Mouse (Mus musculus) hindbrain, embryonic 11.5 days (tissue): ENCODE data around the gene Tspan5. TPM values are rescaled to one million over a fixed set of nuclear protein-coding genes. Genes with fewer than 3 reads are reported as not detected.
A peak's percentile ranks its signal among the peaks of the same experiment; 100 is the strongest.

ENCODE experiments used
- ATAC-seq: fragments of 200-750 bp; cut with Nextera tagmentation; 2 replicates; pipeline ENCODE4 v1.8.0; 2017; ENCODE audit warnings: mild to moderate bottlenecking, moderate TSS enrichment, moderate library complexity; ENCODE audit not compliant: low FRiP score
- DNase-seq: peaks from one replicate; pipeline ENCODE4 v3.0.0-alpha.2; 2015; ENCODE audit warnings: low spot score
- H3K27ac ChIP-seq: fragments of 300-500 bp; sonication (generic); 2 replicates; pipeline ENCODE4 v1.5.1; 2014; ENCODE audit warnings: mild to moderate bottlenecking, low read depth, low read length
- H3K27me3 ChIP-seq: fragments of 300-500 bp; sonication (generic); 2 replicates; pipeline ENCODE4 v1.6.1; 2014; ENCODE audit warnings: mild to moderate bottlenecking, low read length, moderate library complexity, mixed read lengths; ENCODE audit not compliant: control insufficient read depth, insufficient read depth
- H3K36me3 ChIP-seq: fragments of 300-500 bp; sonication (generic); 2 replicates; pipeline ENCODE4 v1.6.1; 2014; ENCODE audit warnings: mild to moderate bottlenecking, low read length, moderate library complexity, mixed read lengths; ENCODE audit not compliant: control insufficient read depth, insufficient read depth
- H3K4me1 ChIP-seq: fragments of 300-500 bp; sonication (generic); replicated peaks from 2 replicates; pipeline ENCODE4 v1.6.1; 2014; ENCODE audit warnings: low read length, mixed read lengths; ENCODE audit not compliant: control insufficient read depth, insufficient read depth
- H3K4me2 ChIP-seq: fragments of 300-500 bp; sonication (generic); replicated peaks from 2 replicates; pipeline ENCODE4 v1.6.1; 2014; ENCODE audit warnings: mild to moderate bottlenecking, low read depth, low read length
- H3K4me3 ChIP-seq: fragments of 300-500 bp; sonication (generic); 2 replicates; pipeline ENCODE4 v1.5.1; 2014; ENCODE audit warnings: low read depth, low read length
- H3K9ac ChIP-seq: fragments of 300-500 bp; sonication (generic); 2 replicates; pipeline ENCODE4 v1.6.1; 2014; ENCODE audit warnings: low read depth, low read length
- H3K9me3 ChIP-seq: fragments of 300-500 bp; sonication (generic); 2 replicates; pipeline ENCODE4 v1.6.1; 2016; ENCODE audit warnings: low read length; ENCODE audit not compliant: control insufficient read depth
- WGBS: fragments of 180-500 bp; shearing (Covaris S2); extraction: QIAGEN DNeasy Blood & Tissue Kit; methylation state at CpG from one replicate; pipeline ENCODE4 v1.1.7; 2014; 5-methylcytosine and 5-hydroxymethylcytosine counted together
- polyA plus RNA-seq: library from polyadenylated mRNA; unstranded; fragments of >200 nt; fragmentation: Nextera tagmentation; extraction: Ambion mirVana; gene quantifications from 2 replicates; pipeline ENCODE4 v1.2.1, GENCODE M21; 2014

Tspan5 gene
- polyA plus RNA-seq, 1 experiment from 2014 or later, result 51.0 TPM

- H3K9ac ChIP-seq, result no peak overlapping the region
- WGBS, result 90% methylated on average over 12 of the region's 12 CpGs
- H3K36me3 ChIP-seq, result no peaks in the 10 kb centered on the region
- no peaks in the 10 kb centered on the region for H3K27me3 ChIP-seq
- H3K4me1 ChIP-seq, result no peaks in the 10 kb centered on the region
- DNase-seq, result no peak
- no peak overlapping the region for H3K4me3 ChIP-seq
- H3K4me2 ChIP-seq, result no peak overlapping the region
- no peak overlapping the region for H3K27ac ChIP-seq
- H3K9me3 ChIP-seq, result no peaks in the 10 kb centered on the region
- ATAC-seq, result no peak
These were observed 29.7 kb downstream of the Tspan5 start for GRCm38 (mm10) chr3:138771549-138772333.

- H3K9ac ChIP-seq, result no peak overlapping the region
- no peak overlapping the region for H3K4me3 ChIP-seq
- H3K27me3 ChIP-seq, result no peaks in the 10 kb centered on the region
- 77% methylated on average over 9 of the region's 9 CpGs for WGBS
- no peaks in the 10 kb centered on the region for H3K4me1 ChIP-seq
- no peak overlapping the region for H3K27ac ChIP-seq
- no peaks in the 10 kb centered on the region for H3K36me3 ChIP-seq
- no peaks in the 10 kb centered on the region for H3K9me3 ChIP-seq
- DNase-seq (no peak), ATAC-seq (no peak)
- H3K4me2 ChIP-seq, result no peak overlapping the region
These were observed 32.0 kb downstream of the Tspan5 start for GRCm38 (mm10) chr3:138773871-138774606.

GRCm38 (mm10) chr3:138774607-138774943, 32.6 kb downstream of the Tspan5 start:
- ATAC-seq (no peak), DNase-seq (no peak)
- no peaks in the 10 kb centered on the region for H3K27me3 ChIP-seq
- H3K36me3 ChIP-seq, result no peaks in the 10 kb centered on the region
- no peaks in the 10 kb centered on the region for H3K9me3 ChIP-seq
- H3K4me1 ChIP-seq, result no peaks in the 10 kb centered on the region
- WGBS, result 83% methylated on average over 4 of the region's 4 CpGs
- H3K4me3 ChIP-seq, result no peak overlapping the region
- H3K9ac ChIP-seq, result no peak overlapping the region
- no peak overlapping the region for H3K4me2 ChIP-seq
- H3K27ac ChIP-seq, result no peak overlapping the region

- H3K9me3 ChIP-seq, result no peaks in the 10 kb centered on the region
- ATAC-seq (no peak), DNase-seq (no peak)
- no peaks in the 10 kb centered on the region for H3K4me1 ChIP-seq
- H3K4me2 ChIP-seq, result no peak overlapping the region
- no peak overlapping the region for H3K9ac ChIP-seq
- H3K36me3 ChIP-seq, result no peaks in the 10 kb centered on the region
- H3K27ac ChIP-seq, result no peak overlapping the region
- WGBS, result 74% methylated on average over 7 of the region's 7 CpGs
- H3K4me3 ChIP-seq, result no peak overlapping the region
- H3K27me3 ChIP-seq, result no peaks in the 10 kb centered on the region
These were observed 34.1 kb downstream of the Tspan5 start for GRCm38 (mm10) chr3:138775926-138776715.

GRCm38 (mm10) chr3:138781492-138781891, 39.5 kb downstream of the Tspan5 start:
- ATAC-seq (peak; percentile 46), DNase-seq (no peak)
- no peaks in the 10 kb centered on the region for H3K9me3 ChIP-seq
- peak overlapping the region; percentile 30; the same call in 1 of the 2 replicates for H3K27ac ChIP-seq
- WGBS, result 65% methylated on average over 9 of the region's 9 CpGs
- no peak overlapping the region for H3K4me3 ChIP-seq
- no peak overlapping the region for H3K9ac ChIP-seq
- no peaks in the 10 kb centered on the region for H3K27me3 ChIP-seq
- H3K4me2 ChIP-seq, result no peak overlapping the region
- H3K36me3 ChIP-seq, result no peaks in the 10 kb centered on the region
- H3K4me1 ChIP-seq, result no peaks in the 10 kb centered on the region

- Histone ChIP-seq H3K4me1 (no peaks in the 10 kb centered on the region), H3K27ac (no peak overlapping the region), H3K4me3 (no peak overlapping the region), H3K36me3 (no peaks in the 10 kb centered on the region), H3K27me3 (no peaks in the 10 kb centered on the region), H3K9ac (no peak overlapping the region), H3K9me3 (no peaks in the 10 kb centered on the region; the same call in 1 of the 2 replicates), H3K4me2 (no peak overlapping the region)
- 92% methylated on average over 19 of the region's 19 CpGs for WGBS
- no peak for DNase-seq
- ATAC-seq, result no peak
These were observed 42.1 kb downstream of the Tspan5 start for GRCm38 (mm10) chr3:138783859-138784640.

- Histone ChIP-seq H3K9me3 (no peaks in the 10 kb centered on the region; the same call in 1 of the 2 replicates), H3K4me1 (no peaks in the 10 kb centered on the region), H3K4me3 (no peak overlapping the region), H3K4me2 (no peak overlapping the region), H3K9ac (no peak overlapping the region), H3K27ac (no peak overlapping the region), H3K36me3 (no peaks in the 10 kb centered on the region), H3K27me3 (no peaks in the 10 kb centered on the region)
- no peak for ATAC-seq
- 96% methylated on average over 7 of the region's 7 CpGs for WGBS
- no peak for DNase-seq
These were observed 42.6 kb downstream of the Tspan5 start for GRCm38 (mm10) chr3:138784641-138785025.

GRCm38 (mm10) chr3:138787758-138788488, 45.9 kb downstream of the Tspan5 start:
- ATAC-seq (no peak), DNase-seq (no peak)
- no peaks in the 10 kb centered on the region for H3K36me3 ChIP-seq
- H3K27me3 ChIP-seq, result no peaks in the 10 kb centered on the region
- no peaks in the 10 kb centered on the region; the same call in 1 of the 2 replicates for H3K9me3 ChIP-seq
- H3K4me2 ChIP-seq, result no peak overlapping the region
- no peak overlapping the region for H3K27ac ChIP-seq
- 91% methylated on average over 16 of the region's 18 CpGs for WGBS
- no peaks in the 10 kb centered on the region for H3K4me1 ChIP-seq
- H3K4me3 ChIP-seq, result no peak overlapping the region
- H3K9ac ChIP-seq, result no peak overlapping the region
